Mouse (Mus musculus): ENCODE results near the gene Sgf29. TPM values are rescaled to one million over a fixed set of nuclear protein-coding genes. Genes with fewer than 3 reads are reported as not detected.

The Sgf29 gene
- polyA plus RNA-seq, 1 experiment from 2014 or later, result 49.5 TPM

GRCm38 (mm10) chr7:126711910-126712309 lies 62.8 kb downstream of the Sgf29 start:
- Histone ChIP-seq H3K4me2 (replicated peaks; ENCODE audit: low read depth, low read length) (no peak overlapping the region), H3K9ac (replicated peaks; ENCODE audit: low read depth) (no peak overlapping the region), H3K4me1 (ENCODE audit: insufficient read depth, low read depth, low read length) (no peaks in the 10 kb centered on the region), H3K9me3 (ENCODE audit: low read length) (no peaks in the 10 kb centered on the region), H3K4me3 (ENCODE audit: low read depth, low read length) (no peak overlapping the region), H3K27me3 (replicated peaks; ENCODE audit: insufficient read depth, low read length) (no peaks in the 10 kb centered on the region), H3K27ac (ENCODE audit: low read length) (no peak overlapping the region), H3K36me3 (ENCODE audit: insufficient read depth, low read length) (no peaks in the 10 kb centered on the region)
- WGBS, result 74% methylated on average over 3 of the region's 3 CpGs
- no peak for TF ChIP-seq CTCF (IDR thresholded peaks at IDR 0.05)
- no peak for TF ChIP-seq EP300 (IDR thresholded peaks at IDR 0.05)
- no peak for ATAC-seq
- DNase-seq (ENCODE audit: low spot score), result no peak

- TF ChIP-seq EP300 (IDR thresholded peaks at IDR 0.05) (no peak), CTCF (IDR thresholded peaks at IDR 0.05) (no peak)
- no peak for DNase-seq (ENCODE audit: low spot score)
- Histone ChIP-seq H3K4me2 (replicated peaks; ENCODE audit: low read depth, low read length) (no peak overlapping the region), H3K9ac (replicated peaks; ENCODE audit: low read depth) (no peak overlapping the region), H3K27ac (ENCODE audit: low read length) (no peak overlapping the region), H3K4me1 (ENCODE audit: insufficient read depth, low read depth, low read length) (no peaks in the 10 kb centered on the region), H3K4me3 (ENCODE audit: low read depth, low read length) (no peak overlapping the region), H3K9me3 (ENCODE audit: low read length) (no peaks in the 10 kb centered on the region), H3K27me3 (replicated peaks; ENCODE audit: insufficient read depth, low read length) (no peaks in the 10 kb centered on the region), H3K36me3 (ENCODE audit: insufficient read depth, low read length) (no peaks in the 10 kb centered on the region)
- WGBS, result 76% methylated on average over 4 of the region's 4 CpGs
- ATAC-seq, result no peak
These were observed 66.6 kb downstream of the Sgf29 start for GRCm38 (mm10) chr7:126715679-126716078.

GRCm38 (mm10) chr7:126717566-126717965 lies 68.5 kb downstream of the Sgf29 start:
- ATAC-seq (no peak), DNase-seq (ENCODE audit: low spot score) (no peak)
- Histone ChIP-seq H3K4me2 (replicated peaks; ENCODE audit: low read depth, low read length) (no peak overlapping the region), H3K36me3 (ENCODE audit: insufficient read depth, low read length) (no peaks in the 10 kb centered on the region), H3K4me1 (ENCODE audit: insufficient read depth, low read depth, low read length) (no peaks in the 10 kb centered on the region), H3K27me3 (replicated peaks; ENCODE audit: insufficient read depth, low read length) (no peaks in the 10 kb centered on the region), H3K4me3 (ENCODE audit: low read depth, low read length) (no peak overlapping the region), H3K9ac (replicated peaks; ENCODE audit: low read depth) (no peak overlapping the region), H3K27ac (ENCODE audit: low read length) (no peak overlapping the region), H3K9me3 (ENCODE audit: low read length) (no peaks in the 10 kb centered on the region)
- no peak for TF ChIP-seq CTCF (IDR thresholded peaks at IDR 0.05)
- no peak for TF ChIP-seq EP300 (IDR thresholded peaks at IDR 0.05)
- WGBS, result 58% methylated on average over 3 of the region's 3 CpGs

- 85% methylated on average over 5 of the region's 5 CpGs for WGBS
- no peak overlapping the region for H3K4me3 ChIP-seq (ENCODE audit: low read depth, low read length)
- DNase-seq (ENCODE audit: low spot score) (no peak), ATAC-seq (no peak)
- H3K9me3 ChIP-seq (ENCODE audit: low read length), result no peaks in the 10 kb centered on the region
- H3K27ac ChIP-seq (ENCODE audit: low read length), result no peak overlapping the region
- no peaks in the 10 kb centered on the region for H3K27me3 ChIP-seq (replicated peaks; ENCODE audit: insufficient read depth, low read length)
- no peaks in the 10 kb centered on the region for H3K36me3 ChIP-seq (ENCODE audit: insufficient read depth, low read length)
- no peak overlapping the region for H3K9ac ChIP-seq (replicated peaks; ENCODE audit: low read depth)
- no peak overlapping the region for H3K4me2 ChIP-seq (replicated peaks; ENCODE audit: low read depth, low read length)
- TF ChIP-seq CTCF (IDR thresholded peaks at IDR 0.05), result peak; percentile 18; the same call in 1 of the 2 replicates
- no peak for TF ChIP-seq EP300 (IDR thresholded peaks at IDR 0.05)
- no peaks in the 10 kb centered on the region for H3K4me1 ChIP-seq (ENCODE audit: insufficient read depth, low read depth, low read length)
These were observed 69.8 kb downstream of the Sgf29 start for GRCm38 (mm10) chr7:126718787-126719337.

GRCm38 (mm10) chr7:126721635-126722034 lies 72.5 kb downstream of the Sgf29 start:
- H3K27ac ChIP-seq (ENCODE audit: low read length), result no peak overlapping the region
- H3K4me3 ChIP-seq (ENCODE audit: low read depth, low read length), result no peak overlapping the region
- DNase-seq (ENCODE audit: low spot score) (no peak), ATAC-seq (no peak)
- H3K9me3 ChIP-seq (ENCODE audit: low read length), result no peaks in the 10 kb centered on the region
- H3K27me3 ChIP-seq (replicated peaks; ENCODE audit: insufficient read depth, low read length), result no peaks in the 10 kb centered on the region
- no peaks in the 10 kb centered on the region for H3K36me3 ChIP-seq (ENCODE audit: insufficient read depth, low read length)
- H3K4me1 ChIP-seq (ENCODE audit: insufficient read depth, low read depth, low read length), result no peaks in the 10 kb centered on the region
- TF ChIP-seq CTCF (IDR thresholded peaks at IDR 0.05), result no peak
- TF ChIP-seq EP300 (IDR thresholded peaks at IDR 0.05), result no peak
- H3K9ac ChIP-seq (replicated peaks; ENCODE audit: low read depth), result no peak overlapping the region
- 89% methylated on average over 13 of the region's 13 CpGs for WGBS
- no peak overlapping the region for H3K4me2 ChIP-seq (replicated peaks; ENCODE audit: low read depth, low read length)

Other genes with a start within 250 kb of the Sgf29 start
- 0.57 and 1.4 TPM in 2 replicates for gene Cd19, start 234.4 kb upstream of the Sgf29 start, polyA plus RNA-seq (2015; fragmentation: Nextera tagmentation; extraction: Ambion mirVana)
- gene Rabep2, start 220.6 kb upstream of the Sgf29 start, polyA plus RNA-seq (2015; fragmentation: Nextera tagmentation; extraction: Ambion mirVana), result 27.3 and 28.3 TPM in 2 replicates
- gene Atp2a1, start 186.2 kb upstream of the Sgf29 start, polyA plus RNA-seq (2015; fragmentation: Nextera tagmentation; extraction: Ambion mirVana), result 0.14 and 0.29 TPM in 2 replicates
- gene Sh2b1, start 173.9 kb upstream of the Sgf29 start, polyA plus RNA-seq (2015; fragmentation: Nextera tagmentation; extraction: Ambion mirVana), result 25.6 and 28.6 TPM in 2 replicates
- gene Tufm, start 161.9 kb upstream of the Sgf29 start, polyA plus RNA-seq (2015; fragmentation: Nextera tagmentation; extraction: Ambion mirVana), result 47.3 and 49.7 TPM in 2 replicates
- 22.1 and 24.5 TPM in 2 replicates for gene Atxn2l, start 145.9 kb upstream of the Sgf29 start, polyA plus RNA-seq (2015; fragmentation: Nextera tagmentation; extraction: Ambion mirVana)
- gene Eif3c, start 82.9 kb upstream of the Sgf29 start, polyA plus RNA-seq (2015; fragmentation: Nextera tagmentation; extraction: Ambion mirVana), result 141 and 154 TPM in 2 replicates
- 3.9 and 4.1 TPM in 2 replicates for gene Apobr, start 64.4 kb upstream of the Sgf29 start, polyA plus RNA-seq (2015; fragmentation: Nextera tagmentation; extraction: Ambion mirVana)
- 33.0 and 38.3 TPM in 2 replicates for gene Cln3, start 63.5 kb upstream of the Sgf29 start, polyA plus RNA-seq (2015; fragmentation: Nextera tagmentation; extraction: Ambion mirVana)
- gene Il27, start 54.4 kb upstream of the Sgf29 start, polyA plus RNA-seq (2015; fragmentation: Nextera tagmentation; extraction: Ambion mirVana), result 0.31 TPM in 1 of 2 replicates, not detected in the other
- gene Nupr1, start 18.4 kb upstream of the Sgf29 start, polyA plus RNA-seq (2015; fragmentation: Nextera tagmentation; extraction: Ambion mirVana), result 266 and 308 TPM in 2 replicates
- 57.1 and 58.4 TPM in 2 replicates for gene Sult1a1, start 27.1 kb downstream of the Sgf29 start, polyA plus RNA-seq (2015; fragmentation: Nextera tagmentation; extraction: Ambion mirVana)
- gene Bola2, start 46.1 kb downstream of the Sgf29 start, polyA plus RNA-seq (2015; fragmentation: Nextera tagmentation; extraction: Ambion mirVana), result 76.1 and 77.4 TPM in 2 replicates
- gene Slx1b, start 46.5 kb downstream of the Sgf29 start, polyA plus RNA-seq (2015; fragmentation: Nextera tagmentation; extraction: Ambion mirVana), result 9.2 and 10.4 TPM in 2 replicates
- gene Coro1a, start 58.5 kb downstream of the Sgf29 start, polyA plus RNA-seq (2015; fragmentation: Nextera tagmentation; extraction: Ambion mirVana), result 61.4 and 65.3 TPM in 2 replicates
- 180 and 183 TPM in 2 replicates for gene Mapk3, start 110.3 kb downstream of the Sgf29 start, polyA plus RNA-seq (2015; fragmentation: Nextera tagmentation; extraction: Ambion mirVana)
- 3.4 and 4.1 TPM in 2 replicates for gene Gdpd3, start 117.0 kb downstream of the Sgf29 start, polyA plus RNA-seq (2015; fragmentation: Nextera tagmentation; extraction: Ambion mirVana)
- gene Ypel3, start 127.6 kb downstream of the Sgf29 start, polyA plus RNA-seq (2015; fragmentation: Nextera tagmentation; extraction: Ambion mirVana), result 325 and 340 TPM in 2 replicates
- 0.56 and 0.74 TPM in 2 replicates for gene Tbx6, start 132.2 kb downstream of the Sgf29 start, polyA plus RNA-seq (2015; fragmentation: Nextera tagmentation; extraction: Ambion mirVana)
- gene Ppp4c, start 143.2 kb downstream of the Sgf29 start, polyA plus RNA-seq (2015; fragmentation: Nextera tagmentation; extraction: Ambion mirVana), result 150 and 151 TPM in 2 replicates
- gene Fam57b, start 148.4 kb downstream of the Sgf29 start, polyA plus RNA-seq (2015; fragmentation: Nextera tagmentation; extraction: Ambion mirVana), result 0.13 and 0.19 TPM in 2 replicates
- not detected in 2 replicates for gene 4930451I11Rik, start 182.3 kb downstream of the Sgf29 start, polyA plus RNA-seq (2015; fragmentation: Nextera tagmentation; extraction: Ambion mirVana)
- 0.20 and 0.33 TPM in 2 replicates for gene Doc2a, start 198.1 kb downstream of the Sgf29 start, polyA plus RNA-seq (2015; fragmentation: Nextera tagmentation; extraction: Ambion mirVana)
- 8.4 and 9.3 TPM in 2 replicates for gene Hirip3, start 212.7 kb downstream of the Sgf29 start, polyA plus RNA-seq (2015; fragmentation: Nextera tagmentation; extraction: Ambion mirVana)
- 52.2 and 54.7 TPM in 2 replicates for gene Ino80e, start 213.1 kb downstream of the Sgf29 start, polyA plus RNA-seq (2015; fragmentation: Nextera tagmentation; extraction: Ambion mirVana)
- 36.1 and 39.0 TPM in 2 replicates for gene Taok2, start 235.4 kb downstream of the Sgf29 start, polyA plus RNA-seq (2015; fragmentation: Nextera tagmentation; extraction: Ambion mirVana)